Mouse (Mus musculus): ENCODE measurements around the gene Rab3a.

The Rab3a gene

DNA sequence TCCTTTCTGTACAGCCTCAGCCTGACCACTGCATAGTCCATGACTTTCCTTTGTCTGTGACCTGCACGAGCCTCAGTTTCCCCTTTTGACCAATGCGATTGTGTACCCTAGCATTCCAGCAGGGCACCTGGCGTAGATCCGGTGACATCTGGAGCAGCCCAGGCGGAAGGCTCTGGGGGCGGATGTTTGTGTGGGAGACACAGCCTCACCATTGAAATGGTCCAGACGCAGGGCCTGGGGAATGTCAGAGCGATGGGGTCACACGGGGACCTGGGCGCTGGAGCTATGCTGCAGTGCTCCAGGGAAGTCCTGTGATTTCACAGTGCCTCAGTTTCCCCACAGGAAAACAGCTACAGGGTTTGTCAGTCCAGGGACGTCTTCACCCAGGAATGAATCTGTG, 12.3 kb upstream of the Rab3a start:
- DNase-seq (ENCODE audit: low spot score) = no peak

DNA sequence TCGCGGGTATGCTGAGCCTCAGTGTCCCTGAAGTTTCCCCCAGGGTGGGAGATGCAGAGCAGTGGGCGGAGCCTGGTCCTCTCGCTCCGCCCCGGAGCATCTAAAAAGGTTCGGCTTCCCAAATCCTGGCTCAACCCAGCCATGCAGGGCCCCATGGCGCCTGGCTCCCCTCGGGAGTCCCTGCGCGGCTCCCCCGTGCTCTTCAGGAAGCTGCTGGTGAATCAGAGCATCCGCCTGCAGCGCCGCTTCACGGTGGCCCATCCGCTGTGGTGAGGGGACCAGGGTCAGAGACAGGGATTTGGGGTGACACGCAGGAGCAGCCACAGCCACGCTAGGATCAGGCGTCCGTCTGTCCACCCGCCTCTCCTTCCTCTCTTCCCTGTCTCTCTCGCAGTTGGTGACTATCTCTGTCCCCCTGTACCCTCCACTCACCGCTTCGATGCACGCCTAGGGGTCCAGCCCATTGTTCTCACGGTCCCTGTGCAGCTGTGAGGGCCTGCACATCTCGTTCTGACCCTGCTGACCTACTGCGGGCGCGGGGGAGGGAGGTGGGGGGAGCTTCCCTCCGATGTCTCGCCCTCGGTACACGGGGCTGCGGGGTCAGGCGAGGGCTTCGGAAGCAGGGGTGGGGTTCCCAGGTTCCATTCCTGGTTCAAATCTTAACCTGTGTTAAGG, 11.4 kb upstream of the Rab3a start:
- no peak for DNase-seq (ENCODE audit: low spot score)

GRCm38 (mm10) chr8:70743656-70744590, 10.6 kb upstream of the Rab3a start:
- DNase-seq (ENCODE audit: low spot score) = peak; percentile 41

GRCm38 (mm10) chr8:70744806-70745205, 9.7 kb upstream of the Rab3a start:
- no peak for DNase-seq (ENCODE audit: low spot score)

- no peak for DNase-seq (ENCODE audit: low spot score)
Observed at GRCm38 (mm10) chr8:70745691-70746220, 8.7 kb upstream of the Rab3a start.

DNA sequence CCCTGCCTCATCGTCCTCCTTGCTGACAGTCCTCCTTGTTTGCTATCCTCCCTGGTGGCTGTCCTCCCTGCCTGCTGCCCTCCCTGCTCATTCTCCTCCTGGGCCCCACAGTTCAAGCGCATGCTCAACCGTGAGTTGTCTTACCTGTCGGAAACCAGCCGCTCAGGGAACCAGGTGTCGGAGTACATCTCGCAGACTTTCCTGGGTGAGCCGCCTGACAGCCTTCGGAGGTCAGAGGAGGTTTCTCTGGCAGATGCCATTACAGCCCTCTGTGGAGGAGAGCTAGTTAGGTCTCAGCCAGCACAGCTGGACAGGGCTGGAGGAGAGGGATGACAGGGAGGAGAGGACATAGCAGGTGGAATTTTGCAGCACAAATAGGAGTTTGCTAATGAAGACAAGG, 7.8 kb upstream of the Rab3a start:
- DNase-seq (ENCODE audit: low spot score) = no peak

GRCm38 (mm10) chr8:70747211-70747890, 7.1 kb upstream of the Rab3a start:
- DNase-seq (ENCODE audit: low spot score) = no peak

DNA sequence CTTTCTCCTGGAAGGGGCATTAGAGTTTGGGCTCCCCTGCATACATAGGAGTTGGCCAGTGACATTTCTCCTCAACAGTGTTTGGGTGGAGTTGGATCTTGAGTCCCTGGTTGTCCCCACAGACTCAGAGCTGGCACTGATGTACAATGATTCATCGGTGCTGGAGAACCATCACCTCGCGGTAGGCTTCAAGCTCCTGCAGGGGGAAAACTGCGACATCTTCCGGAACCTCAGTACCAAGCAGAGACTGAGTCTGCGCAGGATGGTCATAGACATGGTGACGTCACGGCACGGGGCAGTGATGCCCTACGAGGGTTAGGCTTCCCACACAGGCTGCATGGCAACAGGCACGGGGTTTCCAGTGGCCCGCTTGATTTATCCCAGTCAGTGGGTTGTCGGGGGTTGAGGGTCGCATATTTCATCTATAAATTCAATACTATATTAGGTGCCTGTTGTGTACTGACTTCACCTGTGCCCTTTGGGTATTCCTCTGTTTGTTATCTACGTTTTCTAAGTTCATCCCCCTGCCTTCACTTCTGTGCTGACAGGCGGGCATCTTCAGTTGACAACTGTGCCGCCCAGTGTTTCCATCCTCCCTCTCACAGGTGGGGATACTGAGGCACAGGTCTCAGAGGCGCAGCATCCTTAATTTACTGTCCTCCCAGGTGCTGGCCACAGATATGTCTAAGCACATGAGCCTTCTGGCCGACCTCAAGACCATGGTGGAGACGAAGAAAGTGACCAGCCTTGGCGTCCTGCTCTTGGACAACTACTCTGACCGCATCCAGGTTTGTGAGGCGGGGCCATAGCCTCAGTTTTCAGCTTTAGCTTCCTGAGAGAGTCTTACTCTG, 6.0 kb upstream of the Rab3a start:
- no peak for DNase-seq (ENCODE audit: low spot score)

GRCm38 (mm10) chr8:70749097-70749674, 5.3 kb upstream of the Rab3a start:
- DNase-seq (ENCODE audit: low spot score) = no peak

DNA sequence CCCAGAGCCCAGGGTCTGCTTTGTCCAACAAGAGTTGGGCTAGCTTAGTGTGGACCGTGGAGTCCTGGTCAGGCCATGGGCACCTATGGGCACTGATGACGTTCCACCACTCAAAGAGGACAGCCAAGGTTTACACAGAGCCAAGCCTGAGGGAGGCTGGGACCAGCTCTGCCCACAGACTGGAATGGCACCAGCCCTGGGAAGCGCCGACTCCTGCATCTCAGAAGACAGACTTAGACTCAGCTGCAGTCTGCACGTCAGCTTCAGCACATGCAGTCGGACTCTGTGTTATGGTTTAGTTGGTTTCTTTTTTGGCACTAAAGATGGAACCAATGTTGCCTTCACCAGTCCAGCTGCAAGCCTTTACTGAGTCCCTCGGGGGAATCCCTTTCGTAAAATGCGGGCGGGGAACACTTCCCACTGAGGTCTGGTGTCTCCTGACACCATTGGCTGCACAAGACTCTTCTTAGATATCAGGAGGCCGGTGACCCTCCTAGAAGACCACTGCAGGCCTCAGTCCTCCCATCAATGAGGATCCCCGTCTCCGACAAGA, 4.3 kb upstream of the Rab3a start:
- DNase-seq (ENCODE audit: low spot score) = no peak

DNA sequence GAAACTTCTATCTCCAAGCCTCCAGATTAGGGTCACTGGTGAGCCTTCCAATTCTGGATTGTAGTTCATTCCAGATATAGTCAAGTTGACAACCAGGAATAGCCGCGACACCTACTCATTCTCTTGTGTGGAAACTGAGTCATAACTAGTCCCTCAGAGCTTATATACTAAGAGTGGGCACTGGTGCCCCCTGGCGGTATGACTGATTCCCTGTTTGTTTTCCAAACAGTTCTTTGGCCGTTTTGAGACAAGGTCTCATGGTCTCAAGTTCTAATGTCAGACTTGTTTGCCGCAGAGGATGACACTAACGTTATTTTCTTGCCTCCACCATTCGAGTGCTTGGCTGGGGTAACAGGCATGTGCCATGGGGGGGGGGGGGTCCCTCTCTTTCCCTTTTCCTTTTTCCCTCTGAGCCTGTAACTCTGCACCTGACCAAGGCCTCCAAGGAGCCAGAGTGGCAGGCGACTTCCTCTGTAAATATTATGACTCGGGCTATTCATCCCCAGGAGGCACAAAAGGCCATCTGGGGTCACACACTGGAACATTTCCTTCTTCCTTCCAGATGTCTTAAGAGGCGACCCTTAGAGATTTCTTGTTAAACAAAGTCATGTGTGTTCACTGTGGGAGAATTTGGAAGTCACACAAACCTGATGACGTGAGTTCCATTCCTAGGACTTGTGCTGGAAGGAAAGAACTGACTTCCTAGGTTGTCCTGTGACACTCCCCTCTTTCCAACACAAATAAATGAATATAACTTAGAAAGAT, 2.3 kb upstream of the Rab3a start:
- DNase-seq (ENCODE audit: low spot score) = peak; percentile 89

GRCm38 (mm10) chr8:70753151-70753550, 1.3 kb upstream of the Rab3a start:
- DNase-seq (ENCODE audit: low spot score) = no peak

DNA sequence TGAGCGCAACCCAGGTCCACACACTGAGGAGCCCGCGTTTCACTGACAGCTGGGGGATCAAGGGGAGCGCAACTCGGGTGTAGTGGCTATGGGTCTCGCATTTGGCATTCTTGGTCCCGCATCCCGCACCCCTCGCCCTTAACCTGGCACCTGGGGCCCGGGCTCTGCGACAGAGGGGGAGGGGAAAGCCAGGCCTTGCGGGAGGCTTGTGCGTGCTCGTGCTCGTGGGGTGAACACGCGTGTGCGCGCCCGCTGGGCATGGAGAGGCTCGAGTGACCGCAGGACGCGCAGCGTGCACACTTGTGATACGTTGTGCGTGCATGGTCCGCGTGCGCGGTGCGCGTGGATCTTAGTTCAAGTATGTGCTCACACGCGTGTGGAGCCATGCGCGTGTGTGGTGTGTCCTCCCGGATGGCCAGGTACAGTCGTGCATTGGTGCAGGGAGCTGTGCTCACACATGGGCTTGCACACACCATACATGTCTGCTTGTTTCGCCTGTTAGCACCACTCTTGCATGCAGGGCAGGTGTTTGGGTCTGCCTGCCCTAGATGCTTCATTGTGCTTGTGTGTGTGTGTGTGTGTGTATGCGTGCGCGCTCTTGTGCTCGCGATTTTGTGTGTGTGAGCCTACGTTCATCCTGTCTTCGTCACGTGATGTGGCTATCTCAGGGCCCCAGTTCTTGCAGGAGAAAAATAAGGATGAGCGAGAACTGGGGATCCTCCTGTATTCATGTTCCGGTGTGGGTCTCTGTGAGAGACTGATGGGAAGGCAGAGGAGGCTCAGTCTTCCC, 587 bp downstream of the Rab3a start:
- DNase-seq (ENCODE audit: low spot score) = peak; percentile 65

GRCm38 (mm10) chr8:70755661-70756475, 1.4 kb downstream of the Rab3a start:
- DNase-seq (ENCODE audit: low spot score) = no peak

DNA sequence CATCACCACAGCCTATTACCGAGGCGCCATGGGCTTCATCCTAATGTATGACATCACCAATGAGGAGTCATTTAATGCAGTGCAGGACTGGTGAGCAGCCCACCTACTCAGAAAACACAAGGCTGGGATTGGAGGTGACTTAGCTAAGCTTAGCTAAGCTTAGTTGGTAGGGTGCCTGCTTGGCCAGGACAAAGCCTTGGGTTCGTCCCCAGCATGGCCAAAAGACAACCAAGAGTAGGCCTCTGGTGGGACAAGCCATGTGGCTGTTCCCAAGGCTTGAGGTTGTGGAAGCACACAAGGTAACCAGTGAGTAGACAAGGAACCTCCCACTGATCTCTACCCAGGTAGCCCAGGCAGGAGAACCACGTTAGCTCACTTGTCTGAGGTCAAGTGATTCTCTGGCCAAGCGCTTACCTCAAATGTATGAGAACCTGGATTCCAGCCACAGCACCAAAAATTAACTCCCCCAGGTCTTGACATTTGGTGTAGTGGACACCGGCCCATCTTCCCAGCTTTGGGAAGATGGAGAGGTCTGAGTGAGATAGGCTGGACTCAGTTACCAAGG, 2.1 kb downstream of the Rab3a start:
- no peak for DNase-seq (ENCODE audit: low spot score)

DNA sequence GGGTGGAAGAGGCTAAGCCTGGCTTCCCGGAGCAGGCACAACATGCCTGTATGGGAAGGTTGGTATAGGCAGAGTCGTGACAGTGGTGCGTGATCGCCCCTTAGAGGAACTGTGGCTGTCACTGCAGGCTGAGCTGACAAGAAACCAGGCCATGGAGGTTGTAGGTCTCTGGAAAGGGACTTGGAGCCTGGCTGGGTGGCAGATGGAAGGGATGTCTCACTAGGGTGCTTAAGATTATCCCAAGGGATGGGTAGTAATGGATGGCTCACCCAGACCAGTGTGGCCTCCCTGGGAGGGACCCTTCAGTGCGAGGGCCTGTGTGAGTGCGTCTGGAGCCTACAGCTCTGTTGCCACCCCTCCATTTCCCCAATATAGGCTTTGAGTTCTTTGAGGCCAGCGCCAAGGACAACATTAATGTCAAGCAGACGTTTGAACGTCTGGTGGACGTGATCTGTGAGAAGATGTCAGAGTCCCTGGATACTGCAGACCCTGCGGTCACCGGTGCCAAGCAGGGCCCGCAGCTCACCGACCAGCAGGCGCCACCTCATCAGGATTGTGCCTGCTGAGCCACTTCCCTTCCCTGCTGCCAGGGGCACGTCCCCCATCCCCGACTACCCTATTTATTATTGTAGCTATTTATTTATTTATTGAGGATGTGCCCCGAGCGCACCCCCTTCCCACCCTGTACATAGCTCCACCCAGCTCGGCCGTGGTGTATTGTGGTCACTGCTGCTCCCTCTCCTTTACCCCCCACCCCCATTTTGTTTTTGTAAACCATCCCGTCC, 3.2 kb downstream of the Rab3a start:
- DNase-seq (ENCODE audit: low spot score) = peak; percentile 67

DNA sequence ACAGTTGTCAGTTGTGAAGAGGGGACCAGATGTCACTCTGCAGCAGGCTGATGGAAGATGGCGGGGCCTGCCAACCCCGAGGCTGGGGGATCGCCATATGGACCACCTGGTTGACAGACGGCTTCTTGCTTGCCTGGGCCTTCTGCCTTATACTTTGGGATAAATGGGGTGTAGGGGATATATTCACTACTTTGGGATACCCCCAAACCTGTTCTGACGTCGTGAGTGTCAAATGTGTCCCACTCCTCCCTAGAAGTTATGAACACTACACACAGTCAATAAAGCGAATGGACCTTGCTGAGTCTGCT, 3.8 kb downstream of the Rab3a start:
- DNase-seq (ENCODE audit: low spot score) = no peak
